Mouse (Mus musculus) lung, embryonic 15.5 days (tissue): ENCODE results near the gene Itpkc. TPM values are rescaled to one million over a fixed set of nuclear protein-coding genes. Genes with fewer than 3 reads are reported as not detected.

ENCODE experiments used
- ATAC-seq: fragments of 200-750 bp; cut with Nextera tagmentation; 2 replicates; pipeline ENCODE4 v1.8.0; 2017; ENCODE audit warnings: moderate number of reproducible peaks, borderline replicate concordance; ENCODE audit not compliant: low FRiP score, low TSS enrichment; ENCODE audit errors: extremely low read depth
- H3K27ac ChIP-seq: fragments of 300-500 bp; sonication (generic); 2 replicates; pipeline ENCODE4 v1.5.1; 2015; ENCODE audit warnings: moderate library complexity, mild to moderate bottlenecking, inconsistent platforms
- H3K27me3 ChIP-seq: fragments of 300-500 bp; sonication (generic); 2 replicates; pipeline ENCODE4 v1.6.1; 2015; ENCODE audit warnings: inconsistent platforms
- H3K36me3 ChIP-seq: fragments of 300-500 bp; sonication (generic); 2 replicates; pipeline ENCODE4 v1.6.1; 2015; ENCODE audit warnings: inconsistent platforms
- H3K4me1 ChIP-seq: fragments of 300-500 bp; sonication (generic); 2 replicates; pipeline ENCODE4 v1.6.1; 2015; ENCODE audit warnings: inconsistent platforms
- H3K4me2 ChIP-seq: fragments of 300-500 bp; sonication (generic); 2 replicates; pipeline ENCODE4 v1.6.1; 2015; ENCODE audit warnings: inconsistent platforms, mild to moderate bottlenecking, moderate library complexity
- H3K4me3 ChIP-seq: fragments of 300-500 bp; sonication (generic); 2 replicates; pipeline ENCODE4 v1.5.1; 2015; ENCODE audit warnings: mild to moderate bottlenecking, inconsistent platforms
- H3K9ac ChIP-seq: fragments of 300-500 bp; sonication (generic); 2 replicates; pipeline ENCODE4 v1.6.1; 2015; ENCODE audit warnings: inconsistent platforms
- H3K9me3 ChIP-seq: fragments of 300-500 bp; sonication (generic); 2 replicates; pipeline ENCODE4 v1.6.1; 2016; ENCODE audit warnings: inconsistent platforms
- WGBS: fragments of 180-500 bp; shearing (Covaris S2); methylation state at CpG from one replicate; pipeline ENCODE4 v1.1.7; 2015; 5-methylcytosine and 5-hydroxymethylcytosine counted together
- polyA plus RNA-seq: library from polyadenylated mRNA; unstranded; fragments of >200 nt; fragmentation: Nextera tagmentation; extraction: Ambion mirVana; gene quantifications from 2 replicates; pipeline ENCODE4 v1.2.1, GENCODE M21; 2015

Gene Itpkc
- 5.1 and 5.4 TPM in 2 replicates for polyA plus RNA-seq

GRCm38 (mm10) chr7:27228281-27228821 lies at the start of gene Itpkc:
Itpkc (minus strand) TSS chr7:27228661.
- under 1% methylated on average over 48 of the region's 49 CpGs for WGBS
- H3K4me3 ChIP-seq: peak within 1 kb of the TSS; percentile 80
- H3K4me2 ChIP-seq: peak within 1 kb of the TSS; percentile 83
- peak; percentile 83 for ATAC-seq
- no peaks in the 10 kb centered on the region for H3K27me3 ChIP-seq
- H3K4me1 ChIP-seq: peaks cover 58% of the 10 kb centered on the region
- H3K36me3 ChIP-seq: no peaks in the 10 kb centered on the region
- H3K9ac ChIP-seq: peak within 1 kb of the TSS; percentile 74
- H3K9me3 ChIP-seq: no peaks in the 10 kb centered on the region
- peak within 1 kb of the TSS; percentile 87 for H3K27ac ChIP-seq

- H3K27ac ChIP-seq: no peak overlapping the region
- H3K9me3 ChIP-seq: no peaks in the 10 kb centered on the region
- H3K4me2 ChIP-seq: no peak overlapping the region
- H3K27me3 ChIP-seq: no peaks in the 10 kb centered on the region
- peaks cover 67% of the 10 kb centered on the region for H3K36me3 ChIP-seq
- no peak overlapping the region for H3K4me3 ChIP-seq
- ATAC-seq: no peak
- 0 out of 2 replicates have a peak, but pooled peaks cover 3% of the 10 kb centered on the region for H3K4me1 ChIP-seq
- WGBS: 89% methylated on average over 3 of the region's 3 CpGs
- H3K9ac ChIP-seq: no peak overlapping the region
Measured at GRCm38 (mm10) chr7:27277191-27277590, 48.7 kb upstream of the Itpkc start.

GRCm38 (mm10) chr7:27276021-27276420 lies 47.6 kb upstream of the Itpkc start:
- WGBS: 59% methylated on average over 7 of the region's 7 CpGs
- H3K4me3 ChIP-seq: no peak overlapping the region
- 0 out of 2 replicates have a peak, but pooled peaks cover 3% of the 10 kb centered on the region for H3K4me1 ChIP-seq
- H3K9ac ChIP-seq: no peak overlapping the region
- peaks cover 71% of the 10 kb centered on the region for H3K36me3 ChIP-seq
- ATAC-seq: no peak; the same call in 1 of the 2 replicates
- H3K27me3 ChIP-seq: no peaks in the 10 kb centered on the region
- H3K4me2 ChIP-seq: no peak overlapping the region
- no peak overlapping the region for H3K27ac ChIP-seq
- H3K9me3 ChIP-seq: no peaks in the 10 kb centered on the region

GRCm38 (mm10) chr7:27274916-27275315 lies 46.5 kb upstream of the Itpkc start:
- 77% methylated on average over 4 of the region's 4 CpGs for WGBS
- Histone ChIP-seq H3K27me3 (no peaks in the 10 kb centered on the region), H3K9ac (no peak overlapping the region), H3K9me3 (no peaks in the 10 kb centered on the region), H3K4me1 (0 out of 2 replicates have a peak, but pooled peaks cover 3% of the 10 kb centered on the region), H3K4me3 (no peak overlapping the region), H3K27ac (no peak overlapping the region), H3K4me2 (no peak overlapping the region), H3K36me3 (peaks cover 76% of the 10 kb centered on the region)
- ATAC-seq: no peak

GRCm38 (mm10) chr7:27273739-27274351 lies 45.4 kb upstream of the Itpkc start:
- H3K4me3 ChIP-seq: peak overlapping the region; percentile 17; the same call in 1 of the 2 replicates
- peak; percentile 47; the same call in 1 of the 2 replicates for ATAC-seq
- H3K36me3 ChIP-seq: peaks cover 78% of the 10 kb centered on the region
- no peak overlapping the region for H3K27ac ChIP-seq
- peak overlapping the region; percentile 27; the same call in 1 of the 2 replicates for H3K4me2 ChIP-seq
- H3K4me1 ChIP-seq: 0 out of 2 replicates have a peak, but pooled peaks cover 3% of the 10 kb centered on the region
- no peaks in the 10 kb centered on the region for H3K9me3 ChIP-seq
- 46% methylated on average over 32 of the region's 32 CpGs for WGBS
- H3K9ac ChIP-seq: no peak overlapping the region
- H3K27me3 ChIP-seq: no peaks in the 10 kb centered on the region

GRCm38 (mm10) chr7:27271423-27271822 lies 43.0 kb upstream of the Itpkc start:
- H3K36me3 ChIP-seq: peaks cover 71% of the 10 kb centered on the region
- peaks cover 12% of the 10 kb centered on the region for H3K4me1 ChIP-seq
- H3K9ac ChIP-seq: no peak overlapping the region
- no peak overlapping the region for H3K4me2 ChIP-seq
- ATAC-seq: no peak
- no peak overlapping the region for H3K27ac ChIP-seq
- WGBS: 87% methylated on average over 8 of the region's 8 CpGs
- H3K9me3 ChIP-seq: no peaks in the 10 kb centered on the region
- H3K4me3 ChIP-seq: no peak overlapping the region
- H3K27me3 ChIP-seq: no peaks in the 10 kb centered on the region

GRCm38 (mm10) chr7:27266515-27267128 lies 38.2 kb upstream of the Itpkc start:
- WGBS: 33% methylated on average over 20 of the region's 20 CpGs
- no peaks in the 10 kb centered on the region for H3K9me3 ChIP-seq
- peak overlapping the region; percentile 73 for H3K27ac ChIP-seq
- H3K9ac ChIP-seq: no peak overlapping the region
- H3K27me3 ChIP-seq: no peaks in the 10 kb centered on the region
- peaks cover 23% of the 10 kb centered on the region for H3K4me1 ChIP-seq
- peaks cover 61% of the 10 kb centered on the region for H3K36me3 ChIP-seq
- peak; percentile 86 for ATAC-seq
- H3K4me3 ChIP-seq: no peak overlapping the region
- peak overlapping the region; percentile 14 for H3K4me2 ChIP-seq

GRCm38 (mm10) chr7:27264761-27265160 lies 36.3 kb upstream of the Itpkc start:
- no peak overlapping the region for H3K4me3 ChIP-seq
- 88% methylated on average over 12 of the region's 12 CpGs for WGBS
- peaks cover 43% of the 10 kb centered on the region for H3K36me3 ChIP-seq
- ATAC-seq: no peak
- H3K4me1 ChIP-seq: peaks cover 40% of the 10 kb centered on the region
- H3K27ac ChIP-seq: no peak overlapping the region
- no peaks in the 10 kb centered on the region for H3K9me3 ChIP-seq
- H3K9ac ChIP-seq: no peak overlapping the region
- no peaks in the 10 kb centered on the region for H3K27me3 ChIP-seq
- H3K4me2 ChIP-seq: no peak overlapping the region

- Histone ChIP-seq H3K36me3 (peaks cover 21% of the 10 kb centered on the region), H3K4me3 (no peak overlapping the region), H3K27ac (no peak overlapping the region), H3K9me3 (no peaks in the 10 kb centered on the region), H3K27me3 (no peaks in the 10 kb centered on the region), H3K4me2 (no peak overlapping the region), H3K9ac (no peak overlapping the region), H3K4me1 (peaks cover 56% of the 10 kb centered on the region)
- ATAC-seq: no peak
- 71% methylated on average over 6 of the region's 6 CpGs for WGBS
Measured at GRCm38 (mm10) chr7:27261888-27262287, 33.4 kb upstream of the Itpkc start.

GRCm38 (mm10) chr7:27260856-27261255 lies 32.4 kb upstream of the Itpkc start:
- no peak overlapping the region for H3K27ac ChIP-seq
- H3K4me3 ChIP-seq: peak overlapping the region; percentile 91
- H3K36me3 ChIP-seq: peaks cover 21% of the 10 kb centered on the region
- no peak for ATAC-seq
- 39% methylated on average over 7 of the region's 7 CpGs for WGBS
- H3K9me3 ChIP-seq: no peaks in the 10 kb centered on the region
- H3K9ac ChIP-seq: no peak overlapping the region
- H3K27me3 ChIP-seq: no peaks in the 10 kb centered on the region
- H3K4me1 ChIP-seq: peaks cover 50% of the 10 kb centered on the region
- H3K4me2 ChIP-seq: peak overlapping the region; percentile 84

- no peak for ATAC-seq
- WGBS: 22% methylated on average over 5 of the region's 5 CpGs
- H3K4me2 ChIP-seq: peak overlapping the region; percentile 84
- peaks cover 20% of the 10 kb centered on the region for H3K36me3 ChIP-seq
- H3K4me3 ChIP-seq: peak overlapping the region; percentile 91
- no peaks in the 10 kb centered on the region for H3K27me3 ChIP-seq
- H3K9ac ChIP-seq: peak overlapping the region; percentile 82
- peaks cover 44% of the 10 kb centered on the region for H3K4me1 ChIP-seq
- H3K27ac ChIP-seq: peak overlapping the region; percentile 76
- no peaks in the 10 kb centered on the region for H3K9me3 ChIP-seq
Measured at GRCm38 (mm10) chr7:27259771-27260170, 31.3 kb upstream of the Itpkc start.

GRCm38 (mm10) chr7:27259271-27259721 lies 30.8 kb upstream of the Itpkc start:
- Histone ChIP-seq H3K36me3 (peaks cover 16% of the 10 kb centered on the region), H3K4me2 (peak overlapping the region; percentile 84), H3K9me3 (no peaks in the 10 kb centered on the region), H3K9ac (peak overlapping the region; percentile 82), H3K4me3 (peak overlapping the region; percentile 91), H3K27me3 (no peaks in the 10 kb centered on the region), H3K4me1 (peaks cover 44% of the 10 kb centered on the region), H3K27ac (peak overlapping the region; percentile 76)
- no peak for ATAC-seq
- WGBS: 2% methylated on average over 9 of the region's 9 CpGs
